Mouse (Mus musculus) CH12.LX (cell line): ENCODE measurements at regions not wholly inside any gene's neighbourhood (a gene's known extent, or its start where the extent isn't known, plus 50 kb on each side); places are given as distances from the start of the nearest gene placed in this dataset.

Source experiments
- DNase-seq: peaks from one replicate; pipeline ENCODE4 v3.0.0-alpha.2; 2013; ENCODE audit errors: extremely low read depth
- H3K27ac ChIP-seq: 2 replicates; pipeline ENCODE4 v1.5.1; 2012; ENCODE audit warnings: low read depth, mild to moderate bottlenecking, control low read depth, moderate library complexity; ENCODE audit not compliant: insufficient read depth
- H3K27me3 ChIP-seq: replicated peaks from 2 replicates; pipeline ENCODE3; 2012; ENCODE audit warnings: inconsistent platforms
- H3K36me3 ChIP-seq, 2 experiments: replicated peaks in 1 of 2; 2 replicates each; pipeline versions ENCODE3 to v1.6.1; 2012; ENCODE audit warnings: inconsistent platforms in 1 of 2, low read length in 1 of 2, mild to moderate bottlenecking in 1 of 2, mixed read lengths in 1 of 2, moderate library complexity in 1 of 2; ENCODE audit not compliant: control insufficient read depth in 1 of 2, insufficient read depth in 1 of 2
- H3K4me1 ChIP-seq, 2 experiments: 2 replicates each; pipeline ENCODE4 v1.6.1; 2012; ENCODE audit warnings: inconsistent platforms in 1 of 2, moderate library complexity in 1 of 2; ENCODE audit not compliant: insufficient read depth in 2 of 2, control insufficient read depth in 1 of 2
- H3K4me2 ChIP-seq: 2 replicates; pipeline ENCODE4 v1.6.1; 2012; ENCODE audit warnings: low read depth, mild to moderate bottlenecking, control low read depth; ENCODE audit not compliant: poor library complexity, insufficient read depth, severe bottlenecking
- H3K4me3 ChIP-seq, 3 experiments: fragments of 150-350 bp in 1 of 3; sonication (generic) in 1 of 3; replicated peaks in 1 of 3; 2 replicates each; pipeline versions ENCODE3 to v1.5.1; 2011 to 2012; ENCODE audit warnings: low read depth in 2 of 3, low read length in 2 of 3, mild to moderate bottlenecking in 2 of 3, moderate library complexity in 2 of 3, control low read depth in 1 of 3, improper control_type of control experiment in 1 of 3, inconsistent platforms in 1 of 3, mixed read lengths in 1 of 3; ENCODE audit not compliant: poor library complexity in 1 of 3
- H3K79me2 ChIP-seq: replicated peaks from 2 replicates; pipeline ENCODE4 v1.6.1; 2012; ENCODE audit warnings: mild to moderate bottlenecking, moderate library complexity; ENCODE audit not compliant: control insufficient read depth, poor library complexity, insufficient read depth, severe bottlenecking; ENCODE audit errors: extremely low read depth
- H3K9ac ChIP-seq: 2 replicates; pipeline ENCODE4 v1.6.1; 2012; ENCODE audit warnings: low read depth, mild to moderate bottlenecking, control low read depth, moderate library complexity; ENCODE audit not compliant: insufficient read depth
- H3K9me3 ChIP-seq: replicated peaks from 2 replicates; pipeline ENCODE3; 2012; ENCODE audit warnings: low read length, inconsistent platforms, mixed read lengths
- BHLHE40 ChIP-seq: IDR thresholded peaks from 2 replicates; pipeline ENCODE4 v1.6.1; 2011; ENCODE audit warnings: mild to moderate bottlenecking, low read depth, low read length, improper control_type of control experiment
- CHD1 ChIP-seq: IDR thresholded peaks from 2 replicates; pipeline ENCODE4 v1.6.1; 2012; ENCODE audit warnings: low read depth, low read length, improper control_type of control experiment, inconsistent platforms
- CHD2 ChIP-seq: IDR thresholded peaks from 2 replicates; pipeline ENCODE4 v1.6.1; 2011; ENCODE audit warnings: low read length, improper control_type of control experiment
- CTCF ChIP-seq, 2 experiments: IDR thresholded peaks in 1 of 2; conservative IDR thresholded peaks in 1 of 2; 2 replicates each; pipeline ENCODE4 v1.5.1; 2011 to 2012; ENCODE audit warnings: low read depth in 2 of 2, low read length in 2 of 2, improper control_type of control experiment in 1 of 2, inconsistent platforms in 1 of 2, mild to moderate bottlenecking in 1 of 2, moderate library complexity in 1 of 2
- E2F4 ChIP-seq: IDR thresholded peaks from 2 replicates; pipeline ENCODE4 v1.6.1; 2011; ENCODE audit warnings: low read depth, low read length, improper control_type of control experiment; ENCODE audit not compliant: insufficient replicate concordance
- EP300 ChIP-seq: IDR thresholded peaks from 2 replicates; pipeline ENCODE4 v1.6.1; 2011; ENCODE audit warnings: low read length, improper control_type of control experiment
- ETS1 ChIP-seq: conservative IDR thresholded peaks from 2 replicates; pipeline ENCODE4 v1.6.1; 2012; ENCODE audit warnings: low read depth, mild to moderate bottlenecking, inconsistent platforms, low read length, improper control_type of control experiment, moderate library complexity
- GABPA ChIP-seq: IDR thresholded peaks from 2 replicates; pipeline ENCODE4 v1.6.1; 2012; ENCODE audit warnings: low read depth, low read length, improper control_type of control experiment, inconsistent platforms; ENCODE audit not compliant: insufficient replicate concordance
- JUND ChIP-seq: conservative IDR thresholded peaks from 2 replicates; pipeline ENCODE4 v1.6.1; 2011; ENCODE audit warnings: low read depth, low read length, improper control_type of control experiment
- MAX ChIP-seq: IDR thresholded peaks from 2 replicates; pipeline ENCODE4 v1.6.1; 2011; ENCODE audit warnings: low read length, improper control_type of control experiment
- MEF2A ChIP-seq: IDR thresholded peaks from 2 replicates; pipeline ENCODE4 v1.6.1; 2014; ENCODE audit warnings: low read depth, mild to moderate bottlenecking, inconsistent platforms, low read length, improper control_type of control experiment, borderline replicate concordance
- MYC ChIP-seq: IDR thresholded peaks from 2 replicates; pipeline ENCODE4 v1.6.1; 2011; ENCODE audit warnings: low read depth, mild to moderate bottlenecking, improper control_type of control experiment, low read length
- NELFE ChIP-seq: IDR thresholded peaks from 2 replicates; pipeline ENCODE4 v1.6.1; 2011; ENCODE audit warnings: low read depth, low read length, improper control_type of control experiment
- NRF1 ChIP-seq: IDR thresholded peaks from 2 replicates; pipeline ENCODE4 v1.6.1; 2014; ENCODE audit warnings: low read depth, mild to moderate bottlenecking, inconsistent platforms, low read length, improper control_type of control experiment, moderate library complexity
- POLR2A ChIP-seq: IDR thresholded peaks from 2 replicates; pipeline ENCODE4 v1.6.1; 2011; ENCODE audit warnings: low read depth, mild to moderate bottlenecking, improper control_type of control experiment, low read length
- SIN3A ChIP-seq: IDR thresholded peaks from 2 replicates; pipeline ENCODE4 v1.6.1; 2012; ENCODE audit warnings: low read length, improper control_type of control experiment, inconsistent platforms
- TBP ChIP-seq: conservative IDR thresholded peaks from 2 replicates; pipeline ENCODE4 v1.6.1; 2011; ENCODE audit warnings: low read depth, low read length, improper control_type of control experiment
- UBTF ChIP-seq: IDR thresholded peaks from 2 replicates; pipeline ENCODE4 v1.6.1; 2012; ENCODE audit warnings: low read depth, mild to moderate bottlenecking, inconsistent platforms, low read length, improper control_type of control experiment, moderate library complexity
- ZMIZ1 ChIP-seq: IDR thresholded peaks from 2 replicates; pipeline ENCODE4 v1.6.1; 2012; ENCODE audit warnings: low read depth, mild to moderate bottlenecking, inconsistent platforms, low read length, improper control_type of control experiment
- dilution Hi-C: fragments of 300-500 bp; cut with MboI; formaldehyde crosslinking; loops from 2 replicates; pipeline ENCODE4 v1.14.3; 2020; ENCODE audit warnings: low sequenced_read_pairs; ENCODE audit not compliant: extremely low pct_unique_long_range_greater_than_20kb, extremely low pct_ligation_motif_present
- in situ Hi-C: fragments of 300-500 bp; cut with MboI; formaldehyde crosslinking; loops from 3 replicates; pipeline ENCODE4 v1.14.3; 2019; ENCODE audit warnings: low sequenced_read_pairs, low pct_ligation_motif_present, low pct_unique_long_range_greater_than_20kb, mixed read lengths

- H3K9ac ChIP-seq = no peak overlapping the region
- in situ Hi-C loops = no loop called here
- no peaks in the 10 kb centered on the region for H3K36me3 ChIP-seq
- no peaks in the 10 kb centered on the region for H3K4me1 ChIP-seq
- H3K79me2 ChIP-seq = no peaks in the 10 kb centered on the region
- no peak overlapping the region for H3K4me2 ChIP-seq
- H3K27me3 ChIP-seq = no peaks in the 10 kb centered on the region
- no peak overlapping the region for H3K4me3 ChIP-seq
- dilution Hi-C loops = no loop called here
- no peak for DNase-seq
- TF ChIP-seq ZMIZ1 (no peak), MEF2A (no peak), MYC (no peak), CTCF (conservative IDR thresholded peaks at IDR 0.05 in 1 of 2, IDR thresholded peaks at IDR 0.05 in 1 of 2; ENCODE audit: low read depth in 2 of 2, low read length in 2 of 2) (no peak), CHD1 (no peak), EP300 (no peak), ETS1 (no peak)
- no peaks in the 10 kb centered on the region for H3K9me3 ChIP-seq
- no peak overlapping the region for H3K27ac ChIP-seq
Observed at GRCm38 (mm10) chr12:7637629-7638028, 339.8 kb upstream of the Apob start.

DNA sequence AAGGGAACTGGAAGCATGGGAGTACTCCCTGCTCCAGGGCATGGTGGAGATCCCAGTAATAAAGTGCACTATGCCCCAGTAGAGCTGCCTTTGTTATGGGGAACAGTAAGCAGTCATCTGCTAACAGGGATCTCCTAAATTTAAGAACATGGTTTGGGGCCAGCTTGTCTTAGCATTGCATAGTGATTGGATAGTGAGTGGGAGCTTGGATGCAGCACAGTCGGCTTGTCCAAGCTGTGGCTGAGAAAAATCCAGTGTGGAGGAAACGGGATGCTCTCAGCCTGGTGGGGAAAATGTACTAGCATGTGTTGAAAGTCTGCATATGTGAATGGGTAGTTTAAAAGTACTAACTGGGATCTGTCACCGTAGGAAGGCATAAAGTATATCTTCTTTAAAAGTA is 326.6 kb upstream of the Apob start:
- Histone ChIP-seq H3K27ac (no peak overlapping the region), H3K4me2 (no peak overlapping the region), H3K4me3 (no peak overlapping the region), H3K79me2 (no peaks in the 10 kb centered on the region), H3K27me3 (no peaks in the 10 kb centered on the region), H3K4me1 (peaks cover 0 to 5% of the 10 kb centered on the region in 2 experiments; a peak in 1 of 4 replicates), H3K36me3 (no peaks in the 10 kb centered on the region), H3K9ac (no peak overlapping the region), H3K9me3 (no peaks in the 10 kb centered on the region)
- dilution Hi-C loops (no loop called here), in situ Hi-C loops (no loop called here)
- DNase-seq = no peak
- TF ChIP-seq GABPA (no peak), TBP (no peak), SIN3A (no peak), BHLHE40 (no peak), E2F4 (no peak), EP300 (no peak), UBTF (no peak), NELFE (no peak), MAX (no peak), CHD2 (no peak)

- no peak overlapping the region for H3K4me3 ChIP-seq
- no peaks in the 10 kb centered on the region for H3K4me1 ChIP-seq
- no peaks in the 10 kb centered on the region for H3K36me3 ChIP-seq
- no peaks in the 10 kb centered on the region for H3K79me2 ChIP-seq
- no peaks in the 10 kb centered on the region for H3K9me3 ChIP-seq
- TF ChIP-seq JUND = no peak
- TF ChIP-seq POLR2A = no peak
- TF ChIP-seq NRF1 = no peak
- H3K9ac ChIP-seq = no peak overlapping the region
- no peak overlapping the region for H3K27ac ChIP-seq
- dilution Hi-C loops = no loop called here
- H3K4me2 ChIP-seq = no peak overlapping the region
- in situ Hi-C loops = no loop called here
- DNase-seq = no peak
- no peaks in the 10 kb centered on the region for H3K27me3 ChIP-seq
Observed at GRCm38 (mm10) chr12:7662027-7662426, 315.4 kb upstream of the Apob start.
